Mouse (Mus musculus) MEL-GATA-1-ER (cell line): ENCODE data around the gene Atp2b2.

Experiments
- DNase-seq: peaks from one replicate; pipeline ENCODE4 v3.0.0-alpha.2; 2012; ENCODE audit warnings: low read depth; ENCODE audit errors: extremely low read depth

The Atp2b2 gene

DNA sequence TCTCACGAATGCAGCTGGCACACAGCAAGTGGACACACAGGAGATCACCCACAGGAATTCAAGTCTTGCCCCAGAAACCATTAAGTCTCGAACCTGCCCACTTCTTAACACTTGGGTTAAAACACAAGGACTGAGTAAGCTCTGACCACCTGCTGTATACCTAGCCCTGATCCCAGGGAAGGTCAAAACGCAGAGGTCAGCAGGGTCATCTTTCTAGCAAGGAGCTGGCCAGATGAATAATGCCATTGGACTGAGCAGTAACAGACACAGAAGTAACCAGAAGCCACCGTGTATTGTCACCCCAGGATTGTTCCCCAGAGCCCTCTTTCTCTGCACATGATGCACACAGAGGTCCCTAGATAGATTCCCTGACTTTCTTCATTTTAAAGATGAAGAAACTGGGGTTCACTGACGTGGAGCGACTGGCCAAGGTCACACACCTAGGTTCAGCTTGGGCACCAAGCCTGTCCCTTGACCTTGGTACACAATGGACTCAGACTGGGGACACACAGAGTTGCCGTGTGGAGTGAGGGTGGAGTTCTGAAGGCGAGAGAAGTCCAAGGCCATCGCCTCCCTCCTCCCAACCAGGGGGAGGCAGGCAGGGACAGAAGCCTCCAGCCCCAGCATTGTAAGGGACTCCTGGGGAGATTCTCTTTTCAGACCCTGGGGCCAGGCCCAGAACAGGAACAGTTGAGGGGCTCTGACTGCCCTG is 182.2 kb downstream of the Atp2b2 start:
- no peak for DNase-seq

GRCm38 (mm10) chr6:113858317-113858716 is 184.1 kb downstream of the Atp2b2 start:
- DNase-seq, result no peak

DNA sequence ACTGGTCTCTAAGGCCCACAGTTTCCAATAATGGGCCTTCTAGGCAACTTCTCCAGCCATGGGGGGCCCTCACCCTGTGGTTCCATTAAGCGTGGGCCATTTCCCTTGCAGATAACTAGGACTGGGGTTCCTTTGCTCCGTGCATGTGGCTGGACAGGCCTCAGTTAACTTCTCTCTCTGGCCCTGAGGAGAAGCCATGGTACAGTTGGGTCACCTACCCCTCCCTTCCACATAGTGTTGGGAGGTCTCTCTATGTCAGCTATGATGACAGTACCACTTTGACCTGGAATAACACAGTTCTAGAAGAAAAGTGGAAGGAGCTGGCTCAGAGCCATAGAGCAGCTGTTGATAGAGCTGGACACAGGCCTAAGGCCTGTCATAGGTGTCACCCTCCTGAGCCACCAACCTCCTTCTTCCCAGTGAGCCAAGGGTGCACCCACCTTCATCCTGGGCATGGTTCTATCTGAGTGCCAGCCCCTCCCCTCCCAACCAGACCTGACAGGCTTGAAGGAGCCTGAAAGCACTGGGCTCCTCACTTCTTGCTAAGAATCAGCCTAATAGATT is 185.0 kb downstream of the Atp2b2 start:
- no peak for DNase-seq

DNA sequence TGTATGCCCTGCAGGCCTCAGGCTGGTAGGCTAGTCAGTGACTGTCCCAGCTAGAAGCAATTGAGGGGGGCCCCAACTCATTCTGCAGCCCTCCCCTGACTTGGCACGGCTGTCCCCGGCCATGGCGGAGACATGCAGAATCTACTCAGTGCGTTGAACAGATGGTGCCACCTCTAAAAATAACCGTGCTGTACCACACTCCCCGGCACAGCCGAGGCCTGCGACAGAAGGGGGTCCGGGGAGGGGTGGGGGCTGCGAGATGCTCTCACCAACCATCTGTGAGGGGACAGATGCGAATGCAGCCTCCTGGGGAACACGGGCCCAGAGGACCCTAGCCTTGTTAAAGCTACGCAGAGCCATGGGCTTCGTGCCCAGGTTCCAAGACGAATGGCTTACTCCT is 185.6 kb downstream of the Atp2b2 start:
- DNase-seq, result no peak

DNA sequence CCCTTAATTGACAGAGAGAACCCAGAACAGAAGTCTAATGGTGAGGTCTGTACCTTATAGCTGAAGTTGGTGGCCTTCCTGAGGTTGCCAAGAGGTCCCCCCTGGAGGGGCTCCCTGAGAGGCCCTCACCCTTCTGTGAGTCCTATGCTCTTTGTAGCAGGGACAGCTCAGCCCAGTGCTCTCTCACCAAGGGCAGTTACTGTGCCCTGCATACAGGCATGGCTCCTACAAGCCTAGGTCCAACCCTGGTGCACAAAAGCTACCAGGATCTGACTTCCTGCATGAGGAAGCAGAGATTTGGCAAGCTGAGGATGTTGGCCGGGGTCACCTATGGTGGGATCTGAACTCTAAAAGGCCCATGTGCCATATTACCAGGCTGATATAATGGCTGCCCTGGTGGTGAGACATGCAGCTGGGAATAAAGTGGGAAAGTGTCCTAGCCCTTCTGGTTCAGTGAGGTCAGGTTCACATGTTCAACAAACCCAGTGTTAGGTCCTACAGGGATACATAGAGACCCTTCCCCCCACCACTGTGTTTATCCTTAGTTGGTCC is 186.2 kb downstream of the Atp2b2 start:
- no peak for DNase-seq

GRCm38 (mm10) chr6:113855581-113855980 is 186.8 kb downstream of the Atp2b2 start:
- no peak for DNase-seq

DNA sequence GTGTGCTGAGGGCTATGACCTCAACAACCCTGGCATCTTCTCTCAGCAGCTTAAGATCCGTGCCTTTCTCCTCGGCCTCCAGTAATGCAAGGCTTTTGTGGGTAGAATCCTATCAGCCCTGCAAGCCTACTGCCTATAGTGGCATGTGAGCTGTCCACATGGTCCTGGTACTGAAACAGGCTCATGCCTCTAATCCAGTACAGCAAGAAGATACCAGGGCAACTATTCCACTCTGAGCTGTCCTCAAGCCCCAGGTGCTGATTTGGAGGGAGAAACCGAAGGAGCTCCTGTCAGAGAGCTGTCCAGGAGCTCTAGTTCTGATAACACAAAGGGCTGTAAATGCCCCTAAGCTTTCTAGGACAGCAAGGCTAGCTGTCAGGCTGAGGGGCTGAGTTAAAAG is 190.1 kb downstream of the Atp2b2 start:
- DNase-seq, result no peak

- DNase-seq, result no peak
Measured at GRCm38 (mm10) chr6:113849819-113850218, 192.6 kb downstream of the Atp2b2 start.

DNA sequence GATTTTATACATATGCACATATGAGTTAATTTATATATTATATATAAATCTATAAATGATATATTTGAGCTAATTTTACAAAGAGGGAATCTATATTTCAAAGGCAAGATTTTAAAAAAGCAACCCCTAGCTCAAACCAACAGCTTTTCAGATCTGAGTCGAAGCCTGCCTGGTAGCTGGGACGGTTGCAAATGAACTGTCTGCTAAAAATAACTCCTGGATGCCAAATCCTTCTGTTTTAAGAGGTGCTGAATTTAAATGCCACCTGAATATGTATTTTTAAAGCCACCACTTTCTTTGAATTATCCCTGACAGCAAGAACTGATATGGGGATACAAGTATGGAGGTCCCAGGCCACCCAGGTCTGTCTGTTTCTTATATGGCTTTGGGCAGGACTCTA is 193.8 kb downstream of the Atp2b2 start:
- no peak for DNase-seq

- DNase-seq, result no peak
Measured at GRCm38 (mm10) chr6:113847092-113847491, 195.3 kb downstream of the Atp2b2 start.

DNA sequence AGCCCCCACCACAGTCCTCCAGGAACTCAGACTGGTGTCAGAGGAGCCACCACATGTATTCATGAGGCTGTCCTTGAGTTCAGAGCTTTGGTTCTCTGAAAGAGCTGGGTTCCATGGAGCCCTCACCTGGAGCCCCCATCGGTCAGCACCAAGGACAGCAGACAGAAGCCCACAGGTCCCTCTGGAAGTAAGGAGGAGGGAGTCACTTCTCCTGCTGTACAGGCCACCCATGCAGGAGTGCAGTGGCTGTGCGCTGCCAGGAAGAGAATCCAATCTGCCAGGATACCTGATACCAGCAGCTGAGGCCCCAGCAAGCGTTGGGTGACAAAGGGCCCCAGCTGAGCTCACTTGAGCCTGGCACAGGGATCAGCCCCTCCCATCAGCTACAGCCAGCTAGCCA is 199.2 kb downstream of the Atp2b2 start:
- DNase-seq, result no peak

- DNase-seq, result no peak
Measured at GRCm38 (mm10) chr6:113838493-113838892, 203.9 kb downstream of the Atp2b2 start.

DNA sequence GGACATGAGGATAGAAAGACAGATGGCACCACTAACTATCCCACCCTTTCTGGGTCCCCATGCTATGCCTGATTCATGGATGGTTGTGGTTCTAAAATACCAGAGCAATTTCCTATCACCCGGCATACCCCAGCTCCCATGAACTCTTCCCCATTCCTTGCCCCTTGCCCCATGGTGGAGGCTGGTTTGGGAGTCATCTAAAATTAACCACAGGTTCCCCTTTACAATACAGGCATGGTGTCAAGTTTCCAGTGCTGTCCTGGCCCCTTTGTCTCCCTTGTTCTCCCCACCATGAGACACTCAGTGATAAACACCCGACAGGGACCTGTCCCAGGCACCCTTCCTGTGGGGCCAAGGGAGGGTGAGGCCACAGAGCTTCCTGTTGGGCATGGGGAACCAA is 204.7 kb downstream of the Atp2b2 start:
- DNase-seq, result no peak

DNA sequence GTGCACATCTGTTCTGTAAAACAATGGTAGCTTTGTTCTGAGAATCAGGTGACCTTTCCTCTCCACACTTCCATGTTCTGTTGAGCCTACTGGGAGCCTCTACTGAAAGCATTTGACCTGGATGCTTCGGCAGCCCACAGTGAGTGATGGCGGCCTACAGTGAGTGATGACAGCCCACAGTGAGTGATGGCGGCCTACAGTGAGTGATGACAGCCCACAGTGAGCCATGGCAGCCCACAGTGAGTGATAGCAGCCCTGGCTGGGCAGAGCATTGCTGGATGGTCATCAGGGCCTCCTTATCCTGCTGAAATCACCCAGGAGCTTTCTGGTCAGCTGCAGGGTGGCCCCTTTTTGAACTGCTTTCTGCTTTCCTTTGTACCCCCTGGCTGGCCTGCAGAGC is 205.9 kb downstream of the Atp2b2 start:
- no peak for DNase-seq

- DNase-seq, result no peak
Measured at GRCm38 (mm10) chr6:113830463-113830862, 211.9 kb downstream of the Atp2b2 start.

DNA sequence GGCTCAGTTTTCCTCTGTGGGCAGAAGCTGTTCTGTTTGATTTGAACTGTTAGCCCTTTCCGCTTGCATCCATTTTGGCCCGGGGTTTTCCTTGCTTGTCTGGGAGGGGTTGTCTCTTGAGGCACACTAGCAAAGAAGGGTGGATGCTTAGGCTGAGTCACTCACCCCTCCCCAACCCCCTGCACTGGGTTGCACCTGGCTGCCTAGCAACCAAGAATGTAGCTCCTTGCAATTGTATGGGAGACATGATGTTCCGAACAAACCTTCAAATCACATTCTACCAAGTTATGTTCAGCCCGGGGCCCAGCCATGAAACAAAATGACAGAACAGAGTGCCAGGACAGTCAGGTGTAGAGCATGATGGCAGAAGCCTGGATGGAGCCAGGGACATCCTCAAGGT is 215.1 kb downstream of the Atp2b2 start:
- no peak for DNase-seq

GRCm38 (mm10) chr6:113822417-113822816 is 220.0 kb downstream of the Atp2b2 start:
- DNase-seq, result no peak

DNA sequence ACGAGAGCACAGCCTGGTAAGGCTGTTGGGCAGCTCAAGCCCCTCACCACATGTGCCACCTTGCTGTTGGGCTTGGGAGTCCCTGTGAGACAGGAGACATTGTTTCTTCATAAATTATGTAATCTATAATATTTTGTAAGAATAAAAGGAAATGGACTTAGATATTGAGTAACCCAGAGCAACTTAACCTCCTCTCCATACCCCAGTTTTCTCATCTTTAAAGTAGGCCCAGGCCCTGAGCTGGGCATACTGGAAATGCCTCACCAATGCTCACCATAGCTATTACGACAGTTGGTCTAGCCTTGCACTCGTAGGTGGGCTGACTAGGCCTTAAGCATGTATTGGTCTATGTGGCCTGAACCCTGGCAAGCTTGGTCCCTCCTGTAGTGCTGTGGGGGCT is 225.7 kb downstream of the Atp2b2 start:
- DNase-seq, result no peak

GRCm38 (mm10) chr6:113811462-113811861 is 231.0 kb downstream of the Atp2b2 start:
- DNase-seq, result no peak

DNA sequence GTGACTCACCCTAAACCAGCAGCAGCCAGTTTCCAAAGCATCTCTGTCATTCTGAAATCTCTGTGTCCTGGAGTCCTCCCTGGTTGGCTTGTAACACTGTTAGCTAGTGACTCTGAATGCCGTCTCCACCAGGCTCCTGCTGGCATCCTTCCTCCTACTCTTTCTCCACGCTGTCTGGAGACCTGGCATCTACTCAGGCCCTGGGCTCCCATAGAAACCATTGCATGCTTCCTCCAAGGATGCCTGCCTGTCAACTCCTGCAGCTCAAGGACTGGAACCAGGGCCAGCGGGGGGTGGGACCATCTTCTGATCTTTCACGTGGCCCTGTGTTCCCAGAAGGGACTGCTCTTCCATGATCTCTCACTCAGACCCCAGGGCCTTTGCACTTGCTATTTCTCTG is 231.7 kb downstream of the Atp2b2 start:
- DNase-seq, result no peak

- no peak for DNase-seq
Measured at GRCm38 (mm10) chr6:113806241-113806640, 236.2 kb downstream of the Atp2b2 start.

DNA sequence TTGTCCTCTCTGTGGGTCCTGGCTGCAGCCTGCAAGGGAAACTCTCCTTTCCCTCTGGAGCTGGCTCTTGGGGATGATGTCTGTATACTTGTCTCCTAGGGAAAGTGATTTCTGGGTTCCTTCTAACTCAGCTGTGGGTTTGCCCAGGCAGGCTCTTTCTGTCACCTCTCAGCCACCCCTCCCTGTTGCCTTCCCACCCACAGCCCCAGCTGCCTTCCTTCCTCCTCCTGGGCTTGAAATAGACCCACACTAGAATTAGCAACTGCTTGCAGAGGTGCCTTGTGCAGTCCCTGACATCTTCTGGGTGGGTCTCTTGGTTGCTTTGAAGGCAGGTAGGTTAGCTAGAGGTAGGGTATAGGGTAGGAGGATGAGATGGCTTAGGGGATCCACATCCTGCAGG is 241.2 kb downstream of the Atp2b2 start:
- no peak for DNase-seq

DNA sequence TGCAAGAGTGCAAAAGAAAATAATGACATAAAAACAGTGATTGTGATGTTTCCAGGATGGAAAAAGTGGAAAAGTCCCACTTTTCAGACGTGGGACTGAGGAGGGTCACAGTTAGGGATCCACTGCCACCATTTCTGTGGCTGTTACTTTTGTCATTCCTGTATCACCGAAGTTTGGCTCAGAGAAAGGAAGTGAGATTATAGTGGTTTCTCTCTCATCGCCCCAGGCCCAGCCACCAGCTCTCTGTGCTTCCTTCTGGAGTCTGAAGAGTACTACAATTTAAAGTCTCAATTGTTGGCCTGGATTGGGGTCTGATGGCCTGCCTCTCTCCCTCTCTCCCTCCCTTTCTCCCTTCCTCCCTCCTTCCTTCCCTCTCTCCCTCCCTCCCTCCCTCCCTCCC is 242.5 kb downstream of the Atp2b2 start:
- no peak for DNase-seq
